Mouse (Mus musculus) heart, adult 8-10 months (tissue): ENCODE measurements at regions not wholly inside any gene's neighbourhood (a gene's known extent, or its start where the extent isn't known, plus 50 kb on each side); places are given as distances from the start of the nearest gene placed in this dataset.
"Not testable (repeated sequence)": the region's sequence is repeated elsewhere in the genome, so short reads cannot be mapped to it uniquely, and the experiment has no call there.

Experiments used
- DNase-seq: peaks from one replicate; pipeline ENCODE4 v3.0.0; 2022; ENCODE audit warnings: low spot score

- DNase-seq = not testable (repeated sequence)
Measured at GRCm38 (mm10) chr14:26319821-26320220, 62.1 kb downstream of the Duxbl3 start.

GRCm38 (mm10) chr14:26320736-26321135 is 63.0 kb downstream of the Duxbl3 start:
- no peak for DNase-seq

GRCm38 (mm10) chr14:26328562-26328961 is 70.8 kb downstream of the Duxbl3 start:
- DNase-seq = no peak

- no peak for DNase-seq
Measured at GRCm38 (mm10) chr14:26341111-26341510, 83.3 kb downstream of the Duxbl3 start.

GRCm38 (mm10) chr14:26345227-26345626 is 87.5 kb downstream of the Duxbl3 start:
- DNase-seq = no peak

- no peak for DNase-seq
Measured at GRCm38 (mm10) chr14:26347296-26347695, 89.5 kb downstream of the Duxbl3 start.

GRCm38 (mm10) chr14:26352927-26353326 is 95.2 kb downstream of the Duxbl3 start:
- no peak for DNase-seq

- peak; percentile 32 for DNase-seq
Measured at GRCm38 (mm10) chr14:26357242-26357641, 99.5 kb downstream of the Duxbl3 start.

- no peak for DNase-seq
Measured at GRCm38 (mm10) chr14:26357996-26358395, 100.2 kb downstream of the Duxbl3 start.

GRCm38 (mm10) chr14:26360071-26360470 is 102.3 kb downstream of the Duxbl3 start:
- DNase-seq = no peak

- no peak for DNase-seq
Measured at GRCm38 (mm10) chr14:26361206-26361605, 103.4 kb downstream of the Duxbl3 start.
